Mouse (Mus musculus): Measurements from ENCODE around the gene Pkp4. TPM values are rescaled to one million over a fixed set of nuclear protein-coding genes. Genes with fewer than 3 reads are reported as not detected.

Gene Pkp4
- 11.0 TPM for polyA plus RNA-seq (2017; shearing (Covaris generic))

GRCm38 (mm10) chr2:59160605-59160963, at the start of gene Pkp4, which contains the start of gene Ccdc148:
Gene Pkp4, plus strand, starts transcription at chr2:59160850.
Gene Ccdc148, minus strand, starts transcription at chr2:59160683.

Other genes starting within 250 kb of the Pkp4 start
- 0.62 TPM for gene Ccdc148, start 167 bp upstream of the Pkp4 start, polyA plus RNA-seq (2017; shearing (Covaris generic))